Mouse (Mus musculus) thymus, adult 18-20 months (tissue): ENCODE data around the gene Hist1h2af.

Experiments
- DNase-seq, 2 experiments: peaks; one replicate each; pipeline ENCODE4 v3.0.0; 2022; ENCODE audit warnings: mixed read lengths in 2 of 2

Gene Hist1h2af

DNA sequence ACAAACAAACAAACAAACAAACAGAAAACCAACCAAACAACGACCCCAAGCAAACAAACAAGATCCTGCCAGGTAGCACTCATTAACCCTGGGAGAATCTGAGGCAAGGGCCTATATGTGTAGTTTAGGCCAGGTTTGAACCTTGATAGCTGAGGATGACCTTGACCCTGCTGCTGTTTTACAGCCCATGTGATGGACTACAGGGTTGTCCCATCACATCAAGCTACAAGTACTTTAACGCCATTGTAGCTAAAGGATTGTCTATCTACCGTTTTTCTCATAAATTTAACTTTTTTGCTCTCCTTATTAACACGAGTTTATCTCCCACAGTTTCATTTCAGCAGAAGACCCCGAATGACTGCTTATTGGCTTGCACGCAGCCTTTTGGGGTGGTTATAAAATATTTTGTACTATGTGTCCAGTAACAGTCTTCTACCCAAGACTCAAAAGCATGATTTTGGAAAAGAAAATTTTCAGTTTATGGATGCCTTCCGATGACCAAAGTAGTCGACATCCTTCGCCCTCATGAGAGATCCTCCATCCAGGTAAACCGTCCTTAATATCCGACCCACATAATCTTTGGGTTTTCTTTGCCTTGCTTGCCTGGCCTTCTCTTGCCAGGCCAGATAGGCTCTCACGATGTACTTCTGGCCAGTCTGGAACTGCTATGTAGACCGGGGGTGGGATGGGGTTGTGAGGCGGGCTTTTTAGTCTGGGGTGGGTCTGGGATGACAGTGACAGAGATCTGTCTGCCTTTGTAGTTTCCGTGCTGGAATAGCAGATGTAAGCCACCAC lies 17.7 kb upstream of the Hist1h2af start:
- DNase-seq: no peak

- peak; percentile 47 to 69 for DNase-seq
Measured at GRCm38 (mm10) chr13:23516822-23517602, 16.7 kb upstream of the Hist1h2af start.

DNA sequence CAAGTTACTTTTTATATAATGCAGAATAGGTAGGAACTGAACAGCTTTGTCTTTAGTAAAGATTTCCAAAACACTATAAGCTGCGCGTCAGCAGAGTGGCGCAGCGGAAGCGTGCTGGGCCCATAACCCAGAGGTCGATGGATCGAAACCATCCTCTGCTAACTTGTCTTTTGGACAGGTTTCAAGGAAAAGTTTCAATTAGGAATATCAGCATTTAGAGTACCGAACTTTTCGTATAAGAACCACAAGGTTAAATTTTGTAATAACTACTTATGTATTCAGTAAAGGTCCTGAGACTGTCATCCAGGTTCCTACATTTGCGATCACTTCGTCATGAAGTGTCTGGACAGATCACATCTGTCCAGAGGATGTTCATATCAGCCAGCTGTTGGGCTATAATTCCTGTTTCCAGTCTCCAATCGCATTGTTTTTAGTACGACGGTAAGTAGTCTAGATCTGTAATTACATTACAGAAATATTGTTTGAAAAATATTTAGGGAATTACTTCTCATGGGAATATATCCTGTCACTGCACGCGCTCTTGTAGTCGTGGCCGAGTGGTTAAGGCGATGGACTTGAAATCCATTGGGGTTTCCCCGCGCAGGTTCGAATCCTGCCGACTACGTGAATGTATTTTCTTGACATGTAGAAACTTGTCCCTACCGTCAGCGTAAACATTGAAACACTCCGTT lies 16.0 kb upstream of the Hist1h2af start:
- peak; percentile 76 to 86 for DNase-seq

DNA sequence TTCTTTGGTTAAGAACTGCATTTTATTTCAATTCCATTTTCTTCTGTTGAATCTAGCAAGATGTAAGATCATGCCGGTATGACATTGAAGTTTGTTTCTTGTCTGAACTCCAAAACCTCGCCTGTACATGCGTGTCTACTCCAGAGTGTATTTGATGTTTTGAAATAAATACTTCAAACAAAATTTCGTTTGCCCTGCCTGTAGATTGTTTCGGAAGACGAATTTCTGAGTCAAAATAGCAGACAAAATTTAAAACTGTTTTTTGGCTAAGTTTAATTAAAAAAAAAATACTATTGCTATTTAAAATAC lies 15.5 kb upstream of the Hist1h2af start:
- DNase-seq: no peak

DNA sequence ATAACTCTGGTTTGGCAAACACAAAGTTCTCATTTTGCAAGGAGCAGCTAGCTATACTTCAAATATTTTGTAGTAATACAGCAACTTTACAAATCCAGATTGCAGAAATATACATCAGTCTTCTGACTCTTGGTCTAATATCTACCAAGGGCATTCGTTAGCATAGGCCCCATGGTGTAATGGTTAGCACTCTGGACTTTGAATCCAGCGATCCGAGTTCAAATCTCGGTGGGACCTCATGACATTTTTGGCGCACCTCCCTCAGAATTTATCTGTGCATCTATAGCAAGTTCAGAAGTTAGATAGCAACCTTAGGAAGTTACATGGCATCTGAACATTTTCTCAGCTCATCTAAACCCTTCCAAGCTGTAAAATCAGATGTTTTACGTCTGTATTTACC lies 14.8 kb upstream of the Hist1h2af start:
- peak; percentile 43 to 72 for DNase-seq

- DNase-seq: peak; percentile 41 to 60
Measured at GRCm38 (mm10) chr13:23519416-23519815, 14.3 kb upstream of the Hist1h2af start.

DNA sequence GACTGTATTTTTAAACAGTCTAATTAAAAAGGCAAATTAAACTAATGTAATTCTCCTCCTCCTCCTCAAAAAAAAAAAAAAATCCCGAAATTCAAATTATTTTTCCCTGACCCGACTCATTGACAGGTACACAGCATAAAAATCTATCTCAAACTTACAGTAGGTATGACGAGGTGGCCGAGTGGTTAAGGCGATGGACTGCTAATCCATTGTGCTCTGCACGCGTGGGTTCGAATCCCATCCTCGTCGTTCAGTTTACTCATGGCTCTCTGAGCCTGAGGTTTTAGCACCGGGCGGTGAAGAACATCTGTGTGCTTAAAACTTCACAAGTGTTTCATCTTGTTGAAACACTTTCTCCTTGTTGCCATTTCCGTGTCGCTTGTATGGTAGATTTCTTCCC lies 12.0 kb upstream of the Hist1h2af start:
- peak; percentile 77 to 87 for DNase-seq

- no peak for DNase-seq
Measured at GRCm38 (mm10) chr13:23523976-23524375, 9.7 kb upstream of the Hist1h2af start.

GRCm38 (mm10) chr13:23524654-23525053 lies 9.1 kb upstream of the Hist1h2af start:
- peak in 1 of 2 experiments; percentile 37 for DNase-seq

DNA sequence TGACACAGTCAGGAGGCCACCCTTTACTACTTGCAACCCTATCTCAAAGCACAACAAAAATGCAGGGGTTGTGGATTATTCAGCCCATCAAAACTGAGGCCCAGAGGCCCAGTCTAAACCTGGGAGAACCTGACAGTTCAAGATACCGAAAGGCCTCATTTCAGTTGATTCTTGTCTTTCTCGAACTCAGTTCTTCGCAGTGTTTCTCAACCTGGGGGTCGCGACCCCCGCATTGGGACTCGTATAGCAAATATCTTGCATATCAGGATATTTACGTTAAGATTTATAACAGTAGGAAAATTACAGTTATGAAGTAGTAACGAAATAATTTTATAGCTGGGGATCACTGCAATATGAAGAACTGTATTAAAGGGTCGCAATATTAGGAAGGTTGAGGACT lies 7.8 kb upstream of the Hist1h2af start:
- no peak for DNase-seq

- DNase-seq: peak; percentile 66 to 76
Measured at GRCm38 (mm10) chr13:23526312-23526711, 7.4 kb upstream of the Hist1h2af start.

GRCm38 (mm10) chr13:23529005-23529404 lies 4.7 kb upstream of the Hist1h2af start:
- DNase-seq: no peak

GRCm38 (mm10) chr13:23529480-23530165 lies 4.1 kb upstream of the Hist1h2af start:
- no peak for DNase-seq

DNA sequence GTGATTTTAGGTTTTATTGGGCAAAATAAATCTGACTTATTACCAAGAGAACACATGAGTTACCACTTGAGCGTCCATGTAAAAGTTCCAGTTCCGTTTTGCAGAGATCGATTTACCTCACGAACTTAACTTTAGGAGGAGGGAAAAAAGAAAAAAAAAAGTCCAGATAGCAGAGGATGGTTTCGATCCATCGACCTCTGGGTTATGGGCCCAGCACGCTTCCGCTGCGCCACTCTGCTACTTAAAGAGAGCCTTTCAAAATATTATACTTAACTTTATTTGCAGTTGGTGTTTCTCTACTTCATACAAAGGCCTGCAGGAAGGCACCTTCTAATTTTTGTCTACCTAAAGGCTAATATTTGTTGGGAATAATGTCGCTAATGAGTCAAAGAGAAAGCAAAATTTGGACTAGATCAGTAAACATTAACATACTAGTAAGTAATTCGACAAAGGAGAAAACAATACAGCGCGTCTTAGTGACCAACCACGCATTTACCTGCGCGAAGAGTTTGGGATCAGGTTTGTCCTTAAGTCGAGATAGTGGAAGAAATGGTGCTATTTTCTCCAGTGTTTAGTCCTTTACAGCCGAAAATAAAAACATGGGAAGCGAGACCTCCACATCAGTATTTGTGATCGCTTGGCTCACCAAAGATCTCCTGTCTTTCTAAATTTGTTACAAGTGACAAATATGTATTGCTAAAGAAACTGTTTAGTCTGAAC lies 3.4 kb upstream of the Hist1h2af start:
- peak in 1 of 2 experiments; percentile 64 for DNase-seq

DNA sequence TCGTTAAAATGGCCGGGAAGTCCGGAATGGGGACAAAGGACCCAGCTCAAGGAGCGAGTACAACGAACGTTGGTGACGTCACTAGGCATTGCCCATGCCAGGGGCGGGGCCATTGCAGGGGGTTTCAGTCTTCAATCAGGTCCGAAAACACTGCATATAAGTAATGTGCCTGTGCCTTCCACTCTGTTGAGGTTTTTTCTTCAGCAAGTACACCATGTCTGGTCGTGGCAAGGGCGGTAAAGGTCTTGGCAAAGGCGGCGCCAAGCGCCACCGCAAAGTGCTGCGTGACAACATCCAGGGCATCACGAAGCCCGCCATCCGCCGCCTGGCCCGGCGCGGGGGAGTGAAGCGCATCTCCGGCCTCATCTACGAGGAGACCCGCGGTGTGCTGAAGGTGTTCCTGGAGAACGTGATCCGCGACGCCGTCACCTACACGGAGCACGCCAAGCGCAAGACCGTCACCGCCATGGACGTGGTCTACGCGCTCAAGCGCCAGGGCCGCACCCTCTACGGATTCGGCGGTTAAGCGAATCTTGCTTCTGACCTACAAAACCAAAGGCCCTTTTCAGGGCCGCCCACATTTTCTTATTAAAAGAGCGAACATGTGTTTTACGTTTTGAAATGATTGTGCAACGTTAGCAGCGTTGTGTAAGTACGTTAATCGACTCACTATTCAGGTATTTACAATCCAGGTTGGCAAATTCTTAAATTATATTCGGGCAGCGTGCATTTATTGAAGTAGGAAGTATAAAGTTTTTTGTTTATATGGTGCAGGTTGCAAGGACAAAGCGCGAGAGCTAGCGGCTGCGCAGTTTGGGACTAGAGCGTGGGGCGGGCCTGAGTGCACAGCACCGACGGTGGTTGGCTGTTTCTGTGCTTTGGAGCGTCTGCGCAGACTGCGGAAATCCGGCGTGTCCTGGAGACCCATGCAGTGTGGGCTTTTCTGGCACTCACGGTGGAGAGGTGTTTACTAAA lies 2.5 kb upstream of the Hist1h2af start, which contains the start of gene Hist1h4h:
Hist1h4h (plus strand) TSS at position 150 of the 975 bp plus-strand sequence.
- peak; percentile 96 to 99 for DNase-seq

- DNase-seq: no peak
Measured at GRCm38 (mm10) chr13:23532262-23533075, 1.2 kb upstream of the Hist1h2af start.

GRCm38 (mm10) chr13:23534368-23535131 lies 844 bp downstream of the Hist1h2af start:
- DNase-seq: no peak

GRCm38 (mm10) chr13:23535137-23536075 lies 1.7 kb downstream of the Hist1h2af start, which contains the start of gene Hist1h3g:
Gene Hist1h3g (plus strand): TSS chr13:23535422.
- DNase-seq: peak; percentile 79 to 92
